Mouse (Mus musculus): Measurements from ENCODE around the gene Cobll1. TPM values are rescaled to one million over a fixed set of nuclear protein-coding genes. Genes with fewer than 3 reads are reported as not detected.

Cobll1 gene
- polyA plus RNA-seq, 1 experiment, result 6.3 TPM

DNA sequence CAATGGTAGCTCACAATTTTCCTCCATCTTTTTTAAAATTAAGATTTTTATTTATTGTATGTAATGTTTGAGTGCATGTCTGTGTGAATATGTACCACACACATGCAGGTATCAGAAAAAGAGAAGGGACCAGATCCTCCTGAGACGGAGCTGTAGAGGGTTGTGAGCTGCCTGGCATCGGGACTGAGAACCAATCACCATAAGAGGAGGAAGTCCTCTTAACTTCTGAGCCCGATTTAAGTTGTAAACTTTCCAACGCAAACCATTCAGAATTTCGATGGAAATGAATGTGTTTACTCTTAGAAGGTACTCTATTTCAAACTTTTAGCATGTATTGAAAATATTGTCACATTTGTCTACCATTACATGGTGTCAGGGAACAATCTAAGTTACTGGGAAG is 68.9 kb downstream of the Cobll1 start:
- WGBS, result 11% methylated on average over 5 of the region's 5 CpGs
- no peak overlapping the region for H3K27ac ChIP-seq (ENCODE audit: control insufficient read depth, insufficient read depth, low read depth, low read length, poor library complexity)
- no peaks in the 10 kb centered on the region; the same call in 1 of the 2 replicates for H3K4me1 ChIP-seq (ENCODE audit: control insufficient read depth, insufficient read depth, low read length)
- TF ChIP-seq POLR2A (IDR thresholded peaks at IDR 0.05; ENCODE audit: borderline replicate concordance, control insufficient read depth, low read depth, low read length) (no peak), CTCF (IDR thresholded peaks at IDR 0.05; ENCODE audit: control insufficient read depth, insufficient read depth, low read length) (no peak)
- no peak overlapping the region for H3K4me3 ChIP-seq (replicated peaks; ENCODE audit: control insufficient read depth, low read depth, low read length)

DNA sequence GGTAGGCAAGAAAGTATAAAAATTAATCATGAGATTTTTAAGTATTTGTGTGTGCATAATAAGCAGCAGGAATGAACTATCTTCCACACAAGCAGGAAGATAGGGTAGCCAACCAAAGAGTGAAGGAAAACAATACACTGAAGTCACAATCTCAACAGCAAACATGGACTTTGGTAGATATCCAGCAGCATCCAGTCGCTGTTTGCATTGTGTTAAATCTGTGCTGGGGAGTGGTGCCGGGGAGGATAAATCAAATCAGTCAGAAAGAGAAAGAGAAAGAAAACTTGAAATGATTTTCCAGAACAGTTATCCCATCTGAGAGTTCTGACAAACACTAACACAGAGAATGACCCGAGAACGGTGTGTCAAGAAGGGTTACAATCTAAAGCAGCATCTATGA is 75.2 kb downstream of the Cobll1 start:
- no peaks in the 10 kb centered on the region for H3K4me1 ChIP-seq (ENCODE audit: control insufficient read depth, insufficient read depth, low read length)
- no peak overlapping the region for H3K4me3 ChIP-seq (replicated peaks; ENCODE audit: control insufficient read depth, low read depth, low read length)
- WGBS, result 74% methylated on average over 4 of the region's 4 CpGs
- TF ChIP-seq CTCF (IDR thresholded peaks at IDR 0.05; ENCODE audit: control insufficient read depth, insufficient read depth, low read length) (no peak), POLR2A (IDR thresholded peaks at IDR 0.05; ENCODE audit: borderline replicate concordance, control insufficient read depth, low read depth, low read length) (no peak)
- H3K27ac ChIP-seq (ENCODE audit: control insufficient read depth, insufficient read depth, low read depth, low read length, poor library complexity), result no peak overlapping the region

DNA sequence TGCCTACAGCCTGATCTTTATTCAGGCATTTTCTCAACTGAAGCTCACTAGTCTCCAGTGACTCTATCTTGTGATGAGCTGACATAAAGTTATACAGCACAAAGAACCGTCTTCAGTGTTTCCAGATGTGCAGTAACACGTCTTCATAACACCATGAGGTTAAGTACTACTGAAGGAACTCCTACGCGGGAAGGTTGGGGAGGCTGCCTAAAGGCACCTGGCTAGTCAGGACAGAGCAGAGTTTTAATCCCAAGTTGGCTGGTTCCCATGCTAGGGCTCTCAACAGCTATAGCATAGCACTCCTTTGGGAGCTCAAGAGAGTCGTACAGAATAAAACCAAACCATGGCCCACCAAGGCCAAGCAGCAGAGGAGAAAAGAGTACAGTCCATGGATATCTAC is 76.6 kb downstream of the Cobll1 start:
- Histone ChIP-seq H3K27ac (ENCODE audit: control insufficient read depth, insufficient read depth, low read depth, low read length, poor library complexity) (no peak overlapping the region), H3K4me3 (replicated peaks; ENCODE audit: control insufficient read depth, low read depth, low read length) (no peak overlapping the region), H3K4me1 (ENCODE audit: control insufficient read depth, insufficient read depth, low read length) (no peaks in the 10 kb centered on the region)
- WGBS, result 85% methylated on average over 5 of the region's 5 CpGs
- TF ChIP-seq CTCF (IDR thresholded peaks at IDR 0.05; ENCODE audit: control insufficient read depth, insufficient read depth, low read length) (no peak), POLR2A (IDR thresholded peaks at IDR 0.05; ENCODE audit: borderline replicate concordance, control insufficient read depth, low read depth, low read length) (no peak)

DNA sequence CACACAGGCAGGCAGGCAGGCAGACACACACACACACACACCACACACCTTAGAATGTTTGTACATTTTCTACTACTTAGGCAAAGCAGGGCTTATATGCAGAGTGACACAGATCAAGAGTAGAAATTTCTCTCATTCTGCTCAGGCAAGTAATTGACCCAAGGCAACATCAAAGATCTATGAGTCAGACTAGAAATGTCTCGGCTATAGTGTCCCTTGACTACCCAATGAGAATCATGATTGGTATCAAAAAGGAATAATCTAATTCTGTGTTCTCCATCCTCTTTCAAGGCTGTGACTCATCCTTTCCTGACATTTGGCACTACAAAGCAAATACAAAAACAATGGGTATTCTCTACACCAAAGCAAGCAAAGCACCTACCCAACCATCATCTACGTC is 77.5 kb downstream of the Cobll1 start:
- no peak overlapping the region for H3K27ac ChIP-seq (ENCODE audit: control insufficient read depth, insufficient read depth, low read depth, low read length, poor library complexity)
- WGBS, result 84% methylated on average over 2 of the region's 2 CpGs
- TF ChIP-seq CTCF (IDR thresholded peaks at IDR 0.05; ENCODE audit: control insufficient read depth, insufficient read depth, low read length) (no peak), POLR2A (IDR thresholded peaks at IDR 0.05; ENCODE audit: borderline replicate concordance, control insufficient read depth, low read depth, low read length) (no peak)
- no peaks in the 10 kb centered on the region for H3K4me1 ChIP-seq (ENCODE audit: control insufficient read depth, insufficient read depth, low read length)
- H3K4me3 ChIP-seq (replicated peaks; ENCODE audit: control insufficient read depth, low read depth, low read length), result no peak overlapping the region

DNA sequence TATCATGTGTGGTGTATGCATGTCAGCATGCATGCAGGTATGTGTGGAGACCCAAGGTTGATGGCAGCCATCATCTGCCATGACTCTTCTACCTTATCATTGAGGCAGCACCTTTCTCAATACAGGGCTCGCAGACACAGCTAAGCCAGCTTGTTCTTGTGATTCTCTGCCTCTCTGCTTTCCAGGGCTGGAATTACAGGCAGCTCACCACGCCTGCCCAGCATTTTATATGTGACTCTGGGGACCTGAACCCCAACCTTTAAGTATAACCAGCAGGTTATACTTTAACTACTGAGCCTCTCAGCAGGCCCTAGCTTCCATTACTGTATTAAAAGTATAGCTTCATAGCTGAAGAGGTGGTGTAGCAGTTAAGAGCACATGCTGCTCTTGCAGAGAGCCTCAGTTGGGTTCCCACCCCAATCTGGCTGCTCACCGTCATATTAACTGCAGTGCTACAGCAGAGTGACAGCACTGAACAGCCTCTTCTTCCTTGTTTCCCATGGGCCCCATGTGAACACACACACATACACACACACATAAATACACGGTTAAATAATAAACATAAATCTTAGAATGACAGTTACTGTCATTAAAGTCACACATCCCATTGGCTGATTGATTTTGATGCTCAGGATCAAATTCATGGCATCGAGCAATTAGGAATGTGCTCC is 81.1 kb downstream of the Cobll1 start:
- Histone ChIP-seq H3K27ac (ENCODE audit: control insufficient read depth, insufficient read depth, low read depth, low read length, poor library complexity) (no peak overlapping the region), H3K4me1 (ENCODE audit: control insufficient read depth, insufficient read depth, low read length) (no peaks in the 10 kb centered on the region)
- 78% methylated on average over 5 of the region's 5 CpGs for WGBS

DNA sequence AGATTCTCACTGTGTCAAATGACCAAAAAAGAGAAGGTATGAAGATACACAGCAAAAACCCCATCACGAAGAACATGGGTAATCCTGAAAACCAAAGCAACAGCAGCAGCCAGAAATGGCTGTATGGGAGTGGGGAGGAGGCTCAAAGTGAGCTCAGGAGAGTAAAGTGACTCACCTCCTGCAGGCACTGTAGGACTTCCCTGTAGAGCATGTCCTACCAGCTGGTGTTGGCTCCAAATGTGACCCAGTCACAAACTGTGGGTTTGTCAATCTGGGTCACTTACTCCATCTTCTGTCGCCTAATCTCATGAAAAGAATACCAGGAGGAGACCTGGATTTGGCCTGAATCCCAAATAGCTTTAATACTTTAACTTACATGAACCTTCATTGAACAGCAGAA is 81.9 kb downstream of the Cobll1 start:
- WGBS, result 69% methylated on average over 2 of the region's 2 CpGs
- H3K27ac ChIP-seq (ENCODE audit: control insufficient read depth, insufficient read depth, low read depth, low read length, poor library complexity), result no peak overlapping the region
- TF ChIP-seq CTCF (IDR thresholded peaks at IDR 0.05; ENCODE audit: control insufficient read depth, insufficient read depth, low read length) (no peak), POLR2A (IDR thresholded peaks at IDR 0.05; ENCODE audit: borderline replicate concordance, control insufficient read depth, low read depth, low read length) (no peak)
- no peaks in the 10 kb centered on the region for H3K4me1 ChIP-seq (ENCODE audit: control insufficient read depth, insufficient read depth, low read length)
- H3K4me3 ChIP-seq (replicated peaks; ENCODE audit: control insufficient read depth, low read depth, low read length), result no peak overlapping the region

More for the DNA sequence above, 81.1 kb downstream of the Cobll1 start:
- no peak for TF ChIP-seq POLR2A (IDR thresholded peaks at IDR 0.05; ENCODE audit: borderline replicate concordance, control insufficient read depth, low read depth, low read length)
- TF ChIP-seq CTCF (IDR thresholded peaks at IDR 0.05; ENCODE audit: control insufficient read depth, insufficient read depth, low read length), result no peak
- no peak overlapping the region for H3K4me3 ChIP-seq (replicated peaks; ENCODE audit: control insufficient read depth, low read depth, low read length)

DNA sequence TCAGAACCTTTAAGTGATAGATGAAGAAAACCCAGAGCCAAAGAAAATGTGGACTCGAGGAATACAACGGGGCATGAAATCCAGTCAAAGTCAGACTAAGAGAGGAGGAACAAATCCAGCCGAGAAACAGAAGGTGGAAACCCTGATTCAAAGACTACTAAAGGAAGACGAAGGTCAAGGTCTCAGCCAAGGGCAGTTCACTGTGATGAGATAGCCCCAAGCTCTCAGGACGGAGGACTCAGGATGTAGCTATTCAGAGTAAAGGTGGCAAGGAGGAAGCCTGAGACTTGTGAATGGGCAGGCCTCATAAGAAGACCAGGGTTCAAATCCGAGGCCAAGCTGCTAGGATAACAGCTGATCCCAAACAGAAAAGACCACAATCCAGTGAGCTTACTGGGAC is 90.3 kb downstream of the Cobll1 start:
- Histone ChIP-seq H3K4me1 (ENCODE audit: control insufficient read depth, insufficient read depth, low read length) (no peaks in the 10 kb centered on the region), H3K4me3 (replicated peaks; ENCODE audit: control insufficient read depth, low read depth, low read length) (no peak overlapping the region), H3K27ac (ENCODE audit: control insufficient read depth, insufficient read depth, low read depth, low read length, poor library complexity) (no peak overlapping the region)
- WGBS, result 81% methylated on average over 6 of the region's 6 CpGs
- TF ChIP-seq POLR2A (IDR thresholded peaks at IDR 0.05; ENCODE audit: borderline replicate concordance, control insufficient read depth, low read depth, low read length) (no peak), CTCF (IDR thresholded peaks at IDR 0.05; ENCODE audit: control insufficient read depth, insufficient read depth, low read length) (no peak)

DNA sequence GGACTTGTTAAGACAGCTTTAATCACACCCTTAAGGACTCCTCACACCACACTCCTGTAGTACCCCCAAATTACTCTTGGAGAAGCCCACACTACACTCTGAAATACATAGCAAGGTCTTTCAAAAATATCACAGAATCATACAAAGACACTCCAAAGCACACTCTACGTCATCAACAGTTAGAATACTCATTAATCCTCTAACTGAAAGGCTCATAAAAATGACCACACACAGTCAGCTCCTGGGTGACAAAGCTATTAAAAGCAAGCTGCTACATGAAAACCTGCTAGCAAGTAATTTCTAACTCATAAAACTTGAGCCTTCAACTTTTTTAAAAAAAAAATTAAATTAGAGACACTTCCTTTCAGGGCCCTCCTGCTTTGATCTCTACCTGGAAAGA is 91.8 kb downstream of the Cobll1 start:
- no peak overlapping the region for H3K4me3 ChIP-seq (replicated peaks; ENCODE audit: control insufficient read depth, low read depth, low read length)
- WGBS, result 67% methylated on average over 1 of the region's 1 CpGs
- H3K4me1 ChIP-seq (ENCODE audit: control insufficient read depth, insufficient read depth, low read length), result no peaks in the 10 kb centered on the region
- TF ChIP-seq CTCF (IDR thresholded peaks at IDR 0.05; ENCODE audit: control insufficient read depth, insufficient read depth, low read length) (no peak), POLR2A (IDR thresholded peaks at IDR 0.05; ENCODE audit: borderline replicate concordance, control insufficient read depth, low read depth, low read length) (no peak)
- H3K27ac ChIP-seq (ENCODE audit: control insufficient read depth, insufficient read depth, low read depth, low read length, poor library complexity), result no peak overlapping the region

All from bone marrow, adult 2 months (tissue).